Mouse (Mus musculus) regulatory T cell (primary cell): ENCODE results near the gene Cuedc1.

ENCODE experiments used
- in situ Hi-C: fragments of 300-600 bp; cut with MboI, MseI; formaldehyde crosslinking; loops from one replicate; pipeline ENCODE4 v1.15.1; 2025; ENCODE audit warnings: high pct_unique_total_duplicates

Cuedc1 gene

DNA sequence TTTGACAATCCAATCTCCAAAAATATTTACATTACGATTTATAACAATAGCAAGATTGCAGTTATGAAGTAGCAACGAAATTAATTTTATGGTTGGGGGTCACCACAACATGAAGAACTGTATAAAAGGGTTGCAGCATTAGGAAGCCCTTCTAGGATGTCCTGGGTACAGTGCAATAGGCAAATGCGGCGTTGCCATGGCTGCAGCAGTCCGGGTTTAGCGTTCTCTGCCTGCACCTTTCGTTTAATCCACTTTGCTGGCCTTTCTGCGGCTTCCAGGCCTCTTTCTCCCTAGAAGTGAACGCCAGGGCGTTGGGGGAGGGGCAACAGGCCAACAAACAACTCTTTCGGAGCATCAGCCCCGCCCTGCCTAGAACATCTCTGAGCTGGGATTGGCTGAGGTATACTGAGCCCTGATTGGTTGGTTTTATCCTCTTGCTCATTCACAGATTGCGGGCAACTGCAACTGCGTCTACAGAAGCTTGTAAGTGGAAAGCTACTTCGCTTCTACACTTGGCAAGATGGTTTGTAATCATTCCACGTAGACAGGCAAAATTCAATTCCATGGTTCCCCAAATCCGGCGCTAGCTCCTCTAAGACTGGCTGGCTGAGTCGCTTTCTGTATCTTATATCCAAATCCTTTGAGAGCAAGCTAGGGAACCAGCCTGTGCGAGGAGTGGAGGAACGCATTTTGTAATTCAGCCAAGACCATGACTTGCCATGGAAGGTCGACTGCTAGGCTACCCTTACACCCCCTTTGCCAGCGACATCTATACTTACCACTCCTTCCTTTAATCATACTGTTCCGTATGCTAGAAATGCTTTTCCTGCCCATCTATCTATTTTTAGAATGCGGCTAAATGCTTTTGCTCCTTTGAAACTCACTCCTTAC lies 10.9 kb upstream of the Cuedc1 start:
- in situ Hi-C loops: no loop called here

DNA sequence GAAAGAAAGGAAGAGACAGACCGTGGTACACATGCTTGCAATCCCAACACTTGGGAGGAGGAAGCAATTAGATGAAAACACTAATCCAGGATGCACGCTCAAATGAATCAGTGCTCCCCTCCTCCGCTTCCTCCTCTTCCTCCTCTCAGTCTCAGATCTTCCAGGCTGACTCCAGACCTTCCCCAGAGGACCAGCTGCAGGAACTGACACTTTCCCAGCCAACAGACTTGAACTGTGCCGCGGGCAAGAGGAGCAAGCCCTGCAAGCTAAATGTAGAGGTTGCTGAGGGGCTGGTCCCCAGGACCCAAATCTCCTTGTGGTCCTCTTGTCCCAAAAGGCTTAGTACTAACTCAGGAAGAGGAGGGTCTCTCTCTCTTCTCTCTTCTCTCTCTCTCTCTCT lies 8.7 kb upstream of the Cuedc1 start:
- in situ Hi-C loops: no loop called here

DNA sequence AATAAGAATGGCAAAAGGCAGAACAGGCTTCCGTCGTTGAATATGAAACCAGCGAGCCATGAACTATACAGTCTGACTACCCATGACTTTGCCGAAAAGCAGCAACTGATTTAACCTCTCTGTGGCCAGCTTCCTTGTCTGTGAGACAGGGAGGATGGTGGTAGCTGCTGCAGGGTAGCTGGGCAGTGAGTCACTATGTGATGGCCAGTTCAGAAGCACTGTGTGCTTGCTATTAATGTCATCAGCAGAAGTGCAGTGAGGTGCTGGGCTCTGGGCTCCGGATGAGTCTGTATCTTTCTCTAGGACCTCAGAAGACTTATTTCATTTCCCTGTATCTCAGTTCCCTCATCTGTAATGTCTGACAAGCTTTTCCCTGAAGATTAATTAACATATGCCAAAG lies 7.6 kb upstream of the Cuedc1 start:
- in situ Hi-C loops: no loop called here

DNA sequence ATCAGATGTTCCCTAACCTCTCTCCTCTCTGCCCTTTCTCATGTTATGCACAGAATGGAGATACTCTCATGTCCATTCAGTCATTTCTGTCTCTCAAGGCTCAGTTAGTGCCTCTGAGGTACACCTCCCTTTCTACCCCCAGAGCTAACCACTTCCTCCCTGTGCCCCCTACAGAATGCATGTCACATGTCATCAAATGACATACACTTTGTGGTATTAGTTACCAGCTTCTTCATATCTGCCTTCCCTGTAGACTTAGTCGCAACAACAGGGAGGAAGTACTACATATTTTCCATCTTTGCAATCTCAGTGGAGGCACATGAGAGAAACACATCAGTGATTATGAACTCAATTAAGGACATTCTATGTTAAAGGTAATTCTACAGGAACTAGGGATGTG lies 5.9 kb upstream of the Cuedc1 start:
- in situ Hi-C loops: no loop called here

DNA sequence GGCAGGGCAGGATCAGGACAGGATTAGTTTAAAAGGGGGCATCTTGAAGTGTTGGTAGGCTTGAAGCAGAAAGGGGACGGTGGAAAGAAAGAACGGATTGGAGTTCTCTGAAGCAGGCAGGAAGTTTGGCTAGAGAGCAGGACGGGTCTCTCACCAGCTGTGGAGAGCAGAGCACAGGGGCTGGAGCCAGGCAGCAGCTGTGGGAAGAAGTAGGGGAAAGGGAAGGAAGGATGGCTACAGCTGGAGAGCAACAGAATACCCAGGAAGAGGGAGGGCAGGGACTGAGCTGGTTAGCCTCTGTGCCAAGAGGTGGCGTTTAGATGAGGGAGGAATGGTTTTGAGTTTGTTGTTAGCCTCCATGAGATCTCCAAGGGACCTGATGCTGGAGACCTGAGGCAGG lies 685 bp upstream of the Cuedc1 start:
- in situ Hi-C loops: no loop called here

DNA sequence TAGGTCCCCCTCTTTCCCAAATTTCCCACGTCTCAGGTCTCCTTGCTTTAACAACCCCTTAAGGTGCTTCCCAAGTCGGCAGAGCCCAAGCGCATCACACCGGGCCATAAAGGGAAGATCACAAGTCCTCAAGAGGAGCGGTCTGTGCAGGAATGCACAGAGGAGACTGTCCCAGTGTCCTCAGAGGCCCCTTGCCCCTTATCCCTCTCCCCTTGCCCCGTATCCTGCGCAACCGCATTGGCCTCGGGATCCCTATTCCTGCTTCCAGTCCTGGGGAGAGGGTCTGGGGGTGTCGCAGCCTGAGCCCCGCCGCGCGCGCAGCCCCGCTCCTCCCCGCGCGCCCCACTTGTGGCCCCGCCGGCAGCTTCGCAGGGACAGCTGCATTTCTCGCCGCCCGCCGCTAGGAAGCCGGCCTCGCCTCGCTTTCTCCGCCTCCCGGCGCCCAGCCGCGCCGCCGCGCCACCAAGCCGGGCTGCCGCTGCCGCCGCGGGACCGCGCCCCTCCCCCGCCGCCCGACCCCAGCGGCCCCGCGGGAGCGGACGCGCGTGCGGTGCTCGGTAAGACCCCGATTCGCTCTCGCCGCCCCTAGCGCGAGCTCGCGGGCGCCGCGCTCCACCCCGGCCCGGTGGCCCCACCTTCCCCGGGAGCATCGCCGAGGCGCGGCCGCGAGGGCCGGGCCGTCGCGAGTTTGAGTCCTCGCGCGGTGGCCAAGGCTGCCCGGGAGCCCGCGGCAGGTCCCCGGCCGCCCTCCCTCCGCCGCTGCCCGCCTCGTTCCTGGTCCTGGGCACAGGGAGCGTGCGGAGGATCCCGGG lies 1.1 kb downstream of the Cuedc1 start:
- in situ Hi-C loops: no loop called here

DNA sequence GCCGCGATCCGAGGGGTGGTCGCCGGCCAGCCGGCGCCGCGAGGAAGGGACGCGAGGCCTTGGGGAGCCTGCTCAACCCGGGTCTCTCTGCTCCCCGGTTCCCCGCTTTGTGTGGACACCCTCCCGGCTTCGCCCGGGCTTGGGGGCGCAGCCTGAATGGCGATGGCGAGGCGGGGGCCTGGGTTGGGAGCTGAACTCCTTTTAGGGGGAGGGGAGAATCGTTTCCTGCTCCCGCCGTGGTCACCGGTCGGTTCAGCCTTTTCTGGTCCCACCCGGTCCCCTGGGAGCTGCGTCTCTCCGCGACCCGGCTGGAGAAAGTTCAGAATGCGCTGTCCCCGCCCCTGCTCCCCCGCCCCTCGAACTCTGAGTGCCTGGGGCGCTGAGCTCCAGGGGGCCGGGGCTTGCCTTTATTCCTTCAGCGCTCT lies 1.8 kb downstream of the Cuedc1 start:
- in situ Hi-C loops: no loop called here

DNA sequence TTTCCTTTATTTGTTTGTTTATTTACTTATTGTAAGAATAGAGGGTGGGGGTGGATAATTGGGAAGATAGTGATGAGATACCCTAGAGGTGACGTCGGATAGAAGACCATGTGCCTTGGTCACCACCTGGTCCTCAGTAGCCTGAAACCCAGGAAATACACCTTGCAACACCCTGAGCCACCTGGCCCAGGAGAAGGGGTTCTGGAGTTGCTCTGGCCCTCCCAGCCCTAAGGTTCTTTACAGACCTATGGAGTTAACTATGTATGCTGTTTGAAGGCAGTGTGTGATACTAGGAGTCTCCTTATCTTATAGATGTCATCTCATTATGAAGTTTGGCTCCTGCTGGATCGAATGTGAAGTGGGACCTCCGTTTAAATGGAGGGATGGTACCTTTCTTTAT lies 2.3 kb downstream of the Cuedc1 start:
- in situ Hi-C loops: no loop called here

DNA sequence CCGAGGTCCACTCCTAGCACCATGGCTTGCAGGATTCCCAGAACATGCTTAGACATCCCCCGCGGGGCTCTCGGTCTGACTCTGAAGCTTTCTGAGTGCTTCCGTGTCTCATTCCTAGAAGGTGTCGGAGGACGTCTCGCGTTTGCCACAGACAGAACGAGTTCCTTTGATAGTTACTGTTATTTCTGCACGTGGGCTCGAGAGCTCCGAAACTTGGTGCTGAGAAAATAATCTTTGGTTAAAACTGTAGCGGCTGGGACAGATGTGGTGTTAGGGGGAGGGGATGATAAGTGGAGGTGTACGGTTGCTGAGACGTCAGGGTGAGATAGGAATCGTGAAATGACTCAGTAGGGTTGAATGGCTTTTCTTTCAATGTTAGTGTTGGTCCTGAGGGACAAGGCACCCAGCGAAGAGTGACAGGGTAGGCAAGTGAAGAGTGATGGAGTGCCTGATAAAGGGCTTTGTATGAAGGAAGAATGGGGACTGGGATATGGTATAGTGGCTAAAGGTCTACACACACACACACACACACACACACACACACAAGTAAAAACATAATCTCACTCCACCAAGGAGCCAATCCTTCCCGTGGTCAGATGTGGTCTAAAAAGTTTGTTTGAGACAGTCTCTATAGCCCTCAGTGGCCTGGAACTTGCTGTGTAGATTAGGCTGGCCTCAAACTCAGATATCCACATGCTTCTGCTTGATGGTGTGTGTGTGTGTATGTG lies 5.5 kb downstream of the Cuedc1 start:
- in situ Hi-C loops: no loop called here

DNA sequence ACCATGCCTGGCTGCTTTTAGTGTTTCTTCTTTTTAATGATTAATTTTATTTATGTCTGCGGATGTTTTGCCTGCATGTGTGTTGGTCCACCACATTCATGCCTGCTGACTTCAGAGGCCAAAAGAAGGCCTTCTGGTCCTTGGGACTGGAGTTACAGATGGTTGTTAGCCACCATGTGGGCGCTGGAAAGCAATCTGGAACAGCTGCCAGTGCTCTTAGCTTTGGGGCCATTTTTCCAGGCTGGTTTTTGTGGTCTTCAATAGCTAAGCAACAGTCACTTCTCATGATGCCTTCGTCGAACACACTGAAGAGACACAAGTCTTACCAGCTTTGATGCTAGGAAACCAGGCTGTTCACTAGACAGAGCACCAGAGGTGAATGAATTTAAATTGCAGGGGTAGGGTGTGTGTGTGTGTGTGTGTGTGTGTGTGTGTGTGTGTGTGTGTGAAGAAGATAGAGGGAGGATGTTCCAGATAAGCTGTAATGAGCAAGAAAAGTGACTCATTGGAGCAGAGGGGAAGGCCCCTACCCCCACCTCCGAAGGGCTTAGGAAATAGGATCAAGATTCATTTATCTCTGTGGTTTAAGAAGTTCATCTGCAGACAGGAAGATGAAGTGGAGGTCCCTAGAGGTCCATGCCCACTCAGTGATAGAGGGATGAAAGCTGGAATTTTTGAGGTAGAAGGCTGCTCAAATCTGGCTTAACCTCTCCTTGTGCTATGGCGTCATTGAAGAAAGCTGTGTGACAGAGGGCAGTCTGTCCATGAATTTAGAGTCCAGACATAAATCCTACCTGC lies 7.8 kb downstream of the Cuedc1 start:
- in situ Hi-C loops: no loop called here

DNA sequence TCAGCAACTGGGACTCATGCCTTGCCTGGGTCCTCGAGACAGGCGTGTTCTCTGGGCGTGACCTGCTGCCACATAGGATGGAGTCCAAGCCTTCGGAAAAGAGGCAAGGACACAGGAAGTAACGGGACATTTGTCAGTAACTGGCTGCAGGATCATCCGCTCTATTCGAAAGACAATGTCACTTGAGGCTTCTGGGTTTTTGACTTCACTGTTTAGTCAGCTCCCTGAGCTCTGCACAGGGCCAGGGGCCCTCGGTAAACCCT lies 8.4 kb downstream of the Cuedc1 start:
- in situ Hi-C loops: no loop called here

DNA sequence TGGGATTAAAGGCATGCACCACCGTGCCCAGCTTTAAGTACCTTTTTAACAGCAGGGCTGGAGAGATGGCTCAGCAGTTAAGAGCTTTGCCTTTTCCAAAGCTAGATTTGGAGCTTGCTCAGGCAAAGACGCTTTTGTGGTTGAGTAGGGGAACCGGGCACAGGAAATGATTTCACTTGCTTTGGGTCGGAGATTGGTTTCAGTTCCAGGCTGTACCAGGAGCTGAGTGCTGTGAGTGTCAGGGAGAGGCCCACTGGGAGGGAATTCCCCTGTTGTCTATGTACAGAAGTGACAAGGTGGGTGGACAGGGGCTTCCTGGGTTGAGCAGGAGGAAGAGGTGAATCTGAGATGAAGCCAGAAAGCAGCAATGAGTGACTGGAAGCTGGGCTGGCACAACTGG lies 9.5 kb downstream of the Cuedc1 start:
- in situ Hi-C loops: no loop called here

DNA sequence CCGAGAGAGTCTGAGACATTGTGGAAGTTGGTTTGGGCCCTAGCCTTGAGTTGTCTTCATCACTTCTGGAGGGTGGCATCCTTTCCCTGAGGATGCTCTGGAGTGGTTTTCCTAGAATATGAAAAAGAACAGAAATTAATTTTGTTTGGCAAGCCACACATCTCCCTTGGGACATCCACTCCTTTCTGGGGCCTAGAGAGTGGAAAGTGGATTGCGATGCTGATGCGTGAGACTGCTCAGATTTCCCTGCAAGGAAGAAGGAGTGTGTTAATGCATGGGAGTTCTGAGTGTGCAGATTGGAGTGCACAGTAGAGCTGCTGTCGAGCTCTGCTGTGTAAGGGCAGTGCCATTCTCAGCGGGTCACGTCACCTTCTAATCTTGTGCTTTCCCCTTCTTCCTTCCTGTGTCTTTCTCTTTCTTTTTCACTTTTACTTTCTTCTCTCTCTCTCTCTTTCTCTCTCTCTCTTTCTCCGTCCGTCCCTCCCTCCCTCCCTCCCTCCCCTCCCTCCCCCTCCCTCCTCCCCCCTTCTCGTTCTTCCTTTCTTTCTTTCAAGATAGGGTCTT lies 12.3 kb downstream of the Cuedc1 start:
- in situ Hi-C loops: no loop called here

DNA sequence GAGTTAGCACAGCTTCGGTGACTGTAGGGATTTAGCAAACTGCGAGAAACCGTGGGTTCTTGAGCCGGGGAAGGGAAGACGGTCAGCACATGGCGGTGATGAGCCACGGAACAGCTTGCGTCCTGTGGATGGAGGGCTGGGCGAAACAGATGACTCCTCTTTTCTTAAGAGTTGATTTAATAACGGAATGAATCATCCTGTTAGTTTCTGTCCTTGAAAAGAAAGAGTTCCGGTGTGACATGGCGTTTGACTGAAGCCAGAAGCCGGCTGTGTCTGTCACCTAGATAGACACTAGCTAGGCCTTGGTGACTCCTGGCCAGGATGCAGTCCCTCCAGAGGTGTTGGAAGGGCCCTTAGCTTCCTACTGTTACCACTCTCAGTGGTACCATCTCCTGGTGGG lies 14.2 kb downstream of the Cuedc1 start:
- in situ Hi-C loops: no loop called here

DNA sequence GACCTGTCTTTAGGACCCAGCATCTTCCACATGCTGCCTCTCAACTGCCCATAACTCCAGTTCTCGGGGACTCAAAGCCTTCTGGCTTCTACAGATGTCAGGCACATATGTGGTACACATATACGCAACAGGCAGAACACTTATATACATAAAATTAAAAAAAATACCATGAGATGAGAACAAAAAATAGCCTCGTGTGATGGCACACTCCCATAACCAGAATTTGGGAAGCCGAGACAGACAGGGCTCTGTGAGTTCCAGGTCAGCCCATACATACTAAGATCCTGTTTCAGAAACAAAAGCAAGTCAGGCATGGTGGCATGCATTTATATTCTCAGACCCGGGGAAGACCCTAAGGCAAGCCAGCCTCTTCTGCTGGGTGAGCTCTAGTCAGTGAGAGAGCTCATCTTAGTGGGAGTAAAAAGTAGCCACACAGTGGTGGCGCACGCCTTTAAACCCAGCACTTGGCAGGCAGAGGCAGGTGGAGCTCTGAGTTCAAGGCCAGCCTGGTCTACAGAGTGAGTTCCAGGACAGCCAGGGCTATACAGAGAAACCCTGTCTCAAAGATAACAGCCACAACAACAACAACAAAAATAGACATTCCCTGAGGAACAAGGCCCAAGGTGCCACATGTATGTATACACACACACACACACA lies 14.9 kb downstream of the Cuedc1 start:
- in situ Hi-C loops: no loop called here

DNA sequence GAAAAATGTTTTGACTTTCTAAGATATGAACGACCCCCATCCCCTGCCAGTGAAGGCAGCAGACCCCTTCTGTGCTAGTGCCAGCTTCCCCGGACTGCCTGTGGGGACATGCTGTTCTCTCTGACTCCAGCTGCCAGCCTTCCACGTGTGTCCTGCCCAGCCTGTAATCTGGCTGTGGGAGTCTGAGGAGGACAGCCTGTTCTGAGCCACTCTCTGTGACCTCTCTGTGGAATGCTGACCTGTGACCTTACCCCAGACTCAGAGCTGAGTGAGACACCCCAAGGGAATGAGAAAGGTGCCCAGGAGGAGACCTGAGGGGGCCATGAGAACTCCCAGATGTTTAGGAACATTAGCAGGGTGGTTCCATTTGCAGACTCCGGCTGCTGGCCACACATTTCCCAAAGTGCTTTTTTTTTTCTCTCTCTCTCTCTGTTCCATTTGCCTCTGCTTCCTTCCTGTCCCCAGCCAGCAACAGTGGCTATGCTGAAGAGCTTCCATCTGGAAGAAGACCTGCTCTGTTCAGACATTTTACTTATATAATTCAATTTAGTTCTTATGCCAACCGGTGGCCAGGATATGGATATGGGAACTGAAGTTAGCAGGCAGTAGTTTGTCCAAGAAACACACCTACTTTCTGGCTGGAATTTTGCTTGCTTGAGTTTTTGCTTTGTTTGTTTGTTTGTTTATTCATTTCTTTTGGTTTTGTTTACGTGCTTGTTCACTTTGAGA lies 15.8 kb downstream of the Cuedc1 start:
- in situ Hi-C loops: no loop called here

DNA sequence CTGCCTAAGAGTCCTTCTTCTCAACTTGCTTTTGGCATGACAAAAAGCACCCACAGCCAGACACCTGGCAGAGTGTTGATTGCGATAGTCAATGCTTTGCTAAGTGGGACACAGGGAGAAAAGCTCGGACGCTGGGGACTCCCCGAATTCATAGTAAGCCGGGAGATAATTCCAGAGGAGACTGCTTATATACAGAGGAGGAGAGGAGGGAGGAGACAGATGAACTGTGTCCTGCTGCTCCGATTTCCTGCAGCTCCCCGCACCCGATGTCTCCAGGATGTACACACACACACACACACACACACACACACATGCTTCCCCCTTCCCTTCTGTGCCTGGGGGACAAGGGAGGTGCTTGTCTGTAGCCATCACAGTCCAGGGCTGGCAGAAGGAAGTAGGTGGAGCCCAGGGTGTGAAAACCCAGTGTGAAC lies 17.0 kb downstream of the Cuedc1 start:
- in situ Hi-C loops: no loop called here

DNA sequence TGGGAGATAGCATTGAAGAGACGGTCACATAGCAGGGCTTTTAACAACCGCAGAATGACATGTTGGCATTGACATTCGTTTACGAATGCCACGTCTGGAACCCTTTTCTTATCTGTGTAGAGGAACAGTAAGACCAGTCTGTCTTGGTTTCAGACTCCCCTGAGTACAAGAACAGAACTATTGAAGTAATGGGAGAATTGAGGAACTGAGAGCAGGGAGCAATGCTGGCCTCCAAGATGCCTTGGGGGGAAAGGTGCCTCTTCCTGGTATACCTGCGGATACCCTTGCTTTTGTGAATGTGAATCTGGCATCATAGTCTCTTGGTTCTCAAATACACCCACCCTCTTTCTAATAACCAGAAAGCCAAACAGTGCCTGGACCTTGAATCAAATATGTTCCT lies 18.7 kb downstream of the Cuedc1 start:
- in situ Hi-C loops: no loop called here

DNA sequence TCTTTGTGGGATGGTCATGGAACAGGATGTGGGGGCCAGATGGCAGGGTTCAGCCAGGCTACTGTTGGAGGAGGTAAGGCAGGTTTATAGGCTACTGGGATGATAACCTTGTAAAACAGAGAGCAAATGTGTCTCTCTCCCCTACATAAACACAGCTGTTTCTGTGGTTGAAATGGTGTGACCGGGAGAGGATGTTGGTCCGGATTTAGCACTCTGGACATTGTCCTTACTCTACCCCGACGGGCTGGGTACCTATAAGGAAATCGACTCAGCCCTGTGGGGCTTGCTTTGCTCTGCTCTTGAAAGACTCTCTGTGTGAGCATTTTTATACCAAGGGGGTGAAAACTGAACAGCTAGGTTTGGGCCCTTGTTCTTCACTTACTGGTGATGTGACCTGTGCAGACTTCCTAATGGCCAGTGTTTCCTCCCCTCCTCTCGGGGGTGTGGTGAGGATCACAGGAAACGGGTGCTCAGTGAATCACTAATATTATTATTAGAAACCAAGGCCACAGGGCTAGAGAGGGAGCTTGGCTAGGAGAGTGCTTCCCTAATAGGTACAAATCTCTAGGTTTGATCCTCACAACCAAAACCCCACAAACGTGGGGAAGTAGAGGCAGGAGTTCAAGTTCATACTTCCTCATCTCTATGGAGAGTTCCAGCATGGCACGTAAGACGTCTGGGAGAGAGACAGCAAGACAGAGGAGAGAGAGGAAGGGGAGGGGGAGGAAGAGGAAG lies 19.7 kb downstream of the Cuedc1 start:
- in situ Hi-C loops: no loop called here

DNA sequence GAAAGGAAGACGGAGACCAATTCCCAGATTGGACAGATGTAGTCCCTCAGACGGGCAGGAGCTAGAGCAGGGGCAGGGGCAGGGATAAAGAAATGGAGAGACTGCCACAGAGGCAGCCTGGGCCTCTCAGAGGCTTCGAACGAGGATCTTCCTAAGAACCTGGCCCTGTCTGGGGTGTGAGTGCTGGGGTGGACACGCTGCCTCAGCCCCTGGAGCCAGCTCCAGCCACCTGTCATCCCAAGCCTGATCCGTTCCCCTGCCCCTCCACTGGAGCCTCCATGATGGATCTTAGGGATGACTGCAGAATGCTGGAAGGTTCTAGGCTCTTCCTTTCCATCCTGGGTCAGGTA lies 20.2 kb downstream of the Cuedc1 start:
- in situ Hi-C loops: no loop called here
